Mouse (Mus musculus) kidney, embryonic 15.5 days (tissue): ENCODE data around the gene Osbpl11. TPM values are rescaled to one million over a fixed set of nuclear protein-coding genes. Genes with fewer than 3 reads are reported as not detected.

Source experiments
- ATAC-seq: fragments of 200-750 bp; cut with Nextera tagmentation; replicated peaks from 2 replicates; pipeline ENCODE4 v1.8.0; 2017; ENCODE audit warnings: moderate TSS enrichment; ENCODE audit not compliant: low FRiP score
- H3K27ac ChIP-seq: fragments of 300-500 bp; sonication (generic); 2 replicates; pipeline ENCODE4 v1.5.1; 2015; ENCODE audit warnings: mild to moderate bottlenecking, inconsistent platforms
- H3K27me3 ChIP-seq: fragments of 300-500 bp; sonication (generic); 2 replicates; pipeline ENCODE4 v1.6.1; 2015; ENCODE audit warnings: inconsistent platforms
- H3K36me3 ChIP-seq: fragments of 300-500 bp; sonication (generic); 2 replicates; pipeline ENCODE4 v1.6.1; 2015; ENCODE audit warnings: inconsistent platforms
- H3K4me1 ChIP-seq: fragments of 300-500 bp; sonication (generic); 2 replicates; pipeline ENCODE4 v1.6.1; 2015; ENCODE audit warnings: inconsistent platforms
- H3K4me2 ChIP-seq: fragments of 300-500 bp; sonication (generic); 2 replicates; pipeline ENCODE4 v1.6.1; 2015; ENCODE audit warnings: moderate library complexity, mild to moderate bottlenecking, inconsistent platforms
- H3K4me3 ChIP-seq: fragments of 300-500 bp; sonication (generic); replicated peaks from 2 replicates; pipeline ENCODE4 v1.5.1; 2015; ENCODE audit warnings: mild to moderate bottlenecking, inconsistent platforms
- H3K9ac ChIP-seq: fragments of 300-500 bp; sonication (generic); 2 replicates; pipeline ENCODE4 v1.6.1; 2015; ENCODE audit warnings: mild to moderate bottlenecking, inconsistent platforms
- H3K9me3 ChIP-seq: fragments of 300-500 bp; sonication (generic); replicated peaks from 2 replicates; pipeline ENCODE4 v1.6.1; 2016; ENCODE audit warnings: inconsistent platforms
- WGBS: fragments of 180-500 bp; shearing (Covaris S2); methylation state at CpG from one replicate; pipeline ENCODE4 v1.1.7; 2015; ENCODE audit warnings: mixed read lengths; 5-methylcytosine and 5-hydroxymethylcytosine counted together
- polyA plus RNA-seq: library from polyadenylated mRNA; unstranded; fragments of >200 nt; fragmentation: Nextera tagmentation; extraction: Ambion mirVana; gene quantifications from 2 replicates; pipeline ENCODE4 v1.2.1, GENCODE M21; 2015

Osbpl11 gene
- polyA plus RNA-seq, 1 experiment from 2014 or later: 18.9 TPM

GRCm38 (mm10) chr16:33288536-33288935 lies 103.7 kb downstream of the Osbpl11 start:
- no peak overlapping the region for H3K27ac ChIP-seq
- H3K4me2 ChIP-seq: no peak overlapping the region
- no peak overlapping the region for H3K4me3 ChIP-seq
- no peak for ATAC-seq
- 0 out of 2 replicates have a peak, but pooled peaks cover 3% of the 10 kb centered on the region for H3K9me3 ChIP-seq
- 70% methylated on average over 9 of the region's 9 CpGs for WGBS
- no peaks in the 10 kb centered on the region for H3K4me1 ChIP-seq
- peaks cover 93% of the 10 kb centered on the region for H3K36me3 ChIP-seq
- no peaks in the 10 kb centered on the region for H3K27me3 ChIP-seq
- H3K9ac ChIP-seq: no peak overlapping the region

GRCm38 (mm10) chr16:33289981-33290380 lies 105.1 kb downstream of the Osbpl11 start:
- no peak for ATAC-seq

GRCm38 (mm10) chr16:33292241-33292640 lies 107.4 kb downstream of the Osbpl11 start:
- WGBS: 94% methylated on average over 7 of the region's 7 CpGs
- Histone ChIP-seq H3K36me3 (peaks cover 99% of the 10 kb centered on the region), H3K9me3 (0 out of 2 replicates have a peak, but pooled peaks cover 3% of the 10 kb centered on the region), H3K4me2 (no peak overlapping the region), H3K4me3 (no peak overlapping the region), H3K4me1 (no peaks in the 10 kb centered on the region), H3K27me3 (no peaks in the 10 kb centered on the region), H3K27ac (no peak overlapping the region), H3K9ac (no peak overlapping the region)
- no peak for ATAC-seq

More at GRCm38 (mm10) chr16:33289981-33290380, 105.1 kb downstream of the Osbpl11 start:
- no peak overlapping the region for H3K27ac ChIP-seq
- H3K4me3 ChIP-seq: no peak overlapping the region
- H3K36me3 ChIP-seq: peaks cover 98% of the 10 kb centered on the region
- no peak overlapping the region for H3K4me2 ChIP-seq
- H3K4me1 ChIP-seq: no peaks in the 10 kb centered on the region
- no peaks in the 10 kb centered on the region for H3K27me3 ChIP-seq
- 72% methylated on average over 7 of the region's 7 CpGs for WGBS
- no peak overlapping the region for H3K9ac ChIP-seq
- H3K9me3 ChIP-seq: 0 out of 2 replicates have a peak, but pooled peaks cover 3% of the 10 kb centered on the region

Other genes starting within 250 kb of the Osbpl11 start
- gene Iqcg, start 128.9 kb upstream of the Osbpl11 start, polyA plus RNA-seq: 3.9 and 4.2 TPM in 2 replicates
- 999 and 1,117 TPM in 2 replicates for gene Rpl35a, start 128.6 kb upstream of the Osbpl11 start, polyA plus RNA-seq
- 2.3 and 4.1 TPM in 2 replicates for gene Lmln, start 122.5 kb upstream of the Osbpl11 start, polyA plus RNA-seq
- gene Snx4, start 66.4 kb downstream of the Osbpl11 start, polyA plus RNA-seq: 82.0 and 82.8 TPM in 2 replicates
- 57.7 and 59.9 TPM in 2 replicates for gene Zfp148, start 195.8 kb downstream of the Osbpl11 start, polyA plus RNA-seq